Mouse (Mus musculus) stomach, postnatal 0 days (tissue): ENCODE data around the gene Disp1.

Source experiments
- CTCF ChIP-seq: IDR thresholded peaks from 2 replicates; pipeline ENCODE4 v1.5.1; 2016; ENCODE audit warnings: antibody characterized with exemption, low read depth, mild to moderate bottlenecking, moderate library complexity
- EP300 ChIP-seq: optimal IDR thresholded peaks from 2 replicates; pipeline ENCODE3; 2016; ENCODE audit warnings: antibody characterized with exemption

DNA sequence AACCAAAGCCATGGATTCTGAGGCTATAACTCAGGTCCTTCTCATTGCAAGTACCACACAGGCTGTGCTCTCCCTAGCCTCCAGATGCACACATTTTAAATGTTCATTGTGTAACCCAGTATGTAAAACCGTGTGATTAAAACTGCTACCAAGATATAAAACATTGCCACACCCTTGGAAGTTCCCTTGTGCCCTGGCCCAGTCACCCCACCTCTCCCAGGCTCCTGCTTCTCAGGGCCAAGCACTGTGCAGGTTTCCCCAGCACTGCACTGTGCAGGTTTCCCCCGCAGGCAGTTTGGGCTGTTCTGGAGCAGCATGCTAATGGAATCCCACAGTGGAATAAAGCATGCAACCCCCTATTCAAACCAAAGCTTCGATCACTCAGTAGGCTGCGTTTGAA, 29.3 kb upstream of the Disp1 start:
- TF ChIP-seq EP300: no peak
- no peak for TF ChIP-seq CTCF
